Mouse (Mus musculus) hematopoietic stem cell, adult 5-6 weeks (primary cell): Measurements from ENCODE around the gene Pabpc4. TPM values are rescaled to one million over a fixed set of nuclear protein-coding genes. Genes with fewer than 3 reads are reported as not detected.

Source experiments
- ATAC-seq, 2 experiments: fragments of 125-278 bp in 1 of 2; replicated peaks in 1 of 2; 2 replicates each; pipeline ENCODE4 v1.8.0; 2016 to 2017; ENCODE audit warnings: inconsistent platforms in 2 of 2, mild to moderate bottlenecking in 2 of 2, moderate number of reproducible peaks in 2 of 2, low read depth in 1 of 2, moderate TSS enrichment in 1 of 2; ENCODE audit not compliant: low FRiP score in 2 of 2, poor library complexity in 2 of 2, severe bottlenecking in 2 of 2, insufficient read depth in 1 of 2, low TSS enrichment in 1 of 2
- total RNA-seq: library from RNA; stranded (forward); fragments of 172-1452, 232-1000 nt; gene quantifications from 2 replicates; pipeline ENCODE4 v1.2.3, GENCODE M21; 2017

The Pabpc4 gene
- total RNA-seq, result 87.7 and 112 TPM in 2 replicates

DNA sequence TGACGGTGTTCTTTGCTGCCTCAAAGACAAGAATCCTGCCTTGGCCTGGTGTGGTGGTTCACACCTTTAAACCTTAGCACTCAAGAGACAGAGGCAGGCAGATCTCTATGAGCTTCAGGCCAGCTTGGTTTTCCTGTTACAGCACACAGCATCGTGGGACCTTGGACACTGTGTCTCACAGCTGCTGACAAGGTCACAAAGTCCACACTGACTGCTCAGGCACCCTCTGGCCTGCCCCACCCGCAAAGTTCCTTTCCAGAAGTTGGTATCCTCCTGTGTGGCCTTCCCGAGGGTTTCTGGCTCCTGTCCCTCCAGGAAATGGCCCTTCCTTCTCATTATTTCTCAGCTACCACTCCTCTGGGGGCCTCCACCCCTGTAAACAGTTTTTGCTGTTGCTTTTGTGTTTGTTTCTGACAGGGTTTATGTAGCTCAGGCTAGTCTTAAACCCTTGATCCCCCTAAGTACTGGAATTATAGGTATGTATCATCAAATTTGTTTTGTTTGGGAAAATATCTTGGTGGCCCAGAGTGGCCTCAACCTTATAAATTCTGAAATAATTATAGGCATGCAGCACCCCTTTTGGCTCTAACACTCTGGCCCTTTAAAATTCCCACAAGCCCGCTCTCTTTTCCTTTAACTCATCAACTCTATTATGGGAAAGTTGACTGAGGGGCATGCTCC, at the start of gene Pabpc4:
Gene Pabpc4 (plus strand): TSS at position 631 of the 681 bp plus-strand sequence.
- ATAC-seq, result no peak

GRCm38 (mm10) chr4:123213975-123214374, 48.2 kb upstream of the Pabpc4 start:
- no peak for ATAC-seq

GRCm38 (mm10) chr4:123215367-123215766, 46.8 kb upstream of the Pabpc4 start:
- ATAC-seq, result no peak

GRCm38 (mm10) chr4:123216782-123217181, 45.4 kb upstream of the Pabpc4 start:
- ATAC-seq, result peak; percentile 3 to 52; a peak in 2 of 4 replicates

GRCm38 (mm10) chr4:123219720-123220357, 42.3 kb upstream of the Pabpc4 start:
- ATAC-seq, result peak; percentile 73 to 77; a peak in 3 of 4 replicates

DNA sequence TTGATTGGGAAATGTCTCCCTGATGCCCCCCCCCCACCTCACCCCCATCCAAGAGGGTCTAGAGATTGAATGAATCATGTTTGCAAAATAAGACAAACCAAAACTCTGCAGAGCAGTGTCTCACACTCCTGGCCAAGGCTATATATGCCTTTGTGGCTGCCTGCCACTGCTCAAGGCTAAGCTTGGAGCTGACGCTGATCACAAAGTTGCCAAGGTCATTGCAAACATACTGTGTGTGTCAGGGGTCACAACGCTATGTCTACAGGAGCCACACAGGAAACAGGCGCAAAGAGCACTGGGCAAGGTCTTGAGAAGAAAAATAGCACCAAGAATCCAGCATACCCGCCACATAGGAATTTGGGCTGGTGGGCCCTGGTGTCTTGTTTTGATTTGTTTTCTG, 41.5 kb upstream of the Pabpc4 start:
- ATAC-seq, result no peak

- no peak for ATAC-seq
These were observed 38.8 kb upstream of the Pabpc4 start for GRCm38 (mm10) chr4:123223309-123223708.

- ATAC-seq, result no peak
These were observed 36.3 kb upstream of the Pabpc4 start for GRCm38 (mm10) chr4:123225718-123226403.

- no peak for ATAC-seq
These were observed 34.4 kb upstream of the Pabpc4 start for GRCm38 (mm10) chr4:123227707-123228106.

GRCm38 (mm10) chr4:123228270-123228669, 33.9 kb upstream of the Pabpc4 start:
- ATAC-seq, result no peak

DNA sequence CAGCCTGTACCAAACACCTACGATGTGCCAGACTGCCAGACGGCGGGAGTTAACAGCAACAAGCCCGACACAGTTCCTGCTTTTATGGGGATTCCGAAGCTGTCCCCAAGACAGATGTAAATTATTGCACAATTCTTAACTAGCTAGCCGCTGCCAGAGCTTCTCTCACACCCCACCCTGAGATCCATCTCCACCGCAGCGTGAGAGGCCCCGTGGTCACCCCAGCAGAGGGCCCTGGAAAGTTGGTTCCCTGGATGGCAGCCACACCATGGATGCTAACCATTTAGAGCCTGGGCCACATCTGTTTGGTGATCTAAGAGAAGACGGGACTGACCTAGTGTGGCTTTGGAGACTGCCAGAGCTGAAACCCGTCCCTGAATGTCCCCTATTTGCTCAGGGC, 33.0 kb upstream of the Pabpc4 start:
- no peak for ATAC-seq

DNA sequence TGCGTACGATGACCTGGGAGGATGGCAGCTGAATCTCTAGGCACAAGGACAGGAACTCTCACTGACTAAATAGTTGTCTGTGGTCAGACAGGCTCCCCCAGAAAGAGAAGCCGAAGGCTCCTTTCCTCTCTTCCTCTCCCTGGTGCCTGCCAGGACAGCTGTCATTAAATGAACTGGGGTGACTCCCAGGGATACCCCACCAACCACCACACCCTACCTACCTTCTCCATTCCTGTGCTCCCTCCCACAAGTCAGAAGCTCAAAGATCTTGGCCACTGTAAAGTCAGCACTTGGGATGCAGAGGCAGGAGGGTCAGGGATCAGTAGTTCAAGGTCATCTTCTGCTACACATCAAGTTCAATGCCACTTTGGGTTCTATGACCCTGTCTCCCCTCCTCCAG, 29.3 kb upstream of the Pabpc4 start:
- ATAC-seq, result 0 out of 4 replicates have a peak, but pooled peaks of 1 of the 2 experiments have one; percentile 14

GRCm38 (mm10) chr4:123233492-123234084, 28.6 kb upstream of the Pabpc4 start, which contains the start of gene Heyl:
TSS of gene Heyl (plus strand) at chr4:123233556.
- peak; percentile 46 to 51; a peak in 2 of 4 replicates for ATAC-seq

DNA sequence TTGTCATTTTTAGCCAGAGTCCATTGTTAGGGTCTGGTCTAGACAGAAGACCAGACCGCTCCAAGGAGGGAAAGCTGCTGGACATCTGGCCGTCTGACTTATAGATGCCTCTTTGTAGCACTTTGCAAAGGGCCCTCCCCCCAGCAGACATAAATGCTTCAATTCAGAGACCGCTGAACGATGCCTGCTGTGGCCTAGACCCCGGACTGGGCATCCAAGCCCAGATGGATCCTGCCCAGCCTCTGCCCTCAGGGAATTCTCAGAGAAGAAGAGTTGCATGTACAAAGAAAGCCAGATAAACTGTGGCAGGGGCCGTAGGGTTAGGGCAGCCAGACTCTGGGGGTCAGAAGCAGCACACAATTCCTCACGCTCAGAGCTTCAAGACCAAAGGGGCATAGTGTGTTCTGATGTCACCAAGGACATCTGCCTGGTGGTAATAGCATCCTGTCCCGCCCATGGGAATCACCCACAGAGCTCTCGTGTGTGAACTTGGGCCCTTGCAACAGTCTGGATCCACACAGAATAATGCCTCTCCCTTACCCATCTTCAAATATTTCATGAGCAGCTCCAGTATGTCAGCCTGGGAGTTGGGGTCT, 26.2 kb upstream of the Pabpc4 start:
- ATAC-seq, result no peak

GRCm38 (mm10) chr4:123236431-123237031, 25.6 kb upstream of the Pabpc4 start:
- ATAC-seq, result no peak

GRCm38 (mm10) chr4:123237386-123238266, 24.5 kb upstream of the Pabpc4 start:
- no peak for ATAC-seq
